Mouse (Mus musculus) forebrain, embryonic 13.5 days (tissue): ENCODE data around the gene Exosc2. TPM values are rescaled to one million over a fixed set of nuclear protein-coding genes. Genes with fewer than 3 reads are reported as not detected.

Experiments used
- ATAC-seq: fragments of 200-750 bp; cut with Nextera tagmentation; 2 replicates; pipeline ENCODE4 v1.8.0; 2017
- H3K27ac ChIP-seq: fragments of 300-500 bp; sonication (generic); 2 replicates; pipeline ENCODE4 v1.5.1; 2015; ENCODE audit warnings: inconsistent platforms, mild to moderate bottlenecking, moderate library complexity
- H3K27me3 ChIP-seq: fragments of 300-500 bp; sonication (generic); 2 replicates; pipeline ENCODE4 v1.6.1; 2015; ENCODE audit warnings: mild to moderate bottlenecking, inconsistent platforms
- H3K36me3 ChIP-seq: fragments of 300-500 bp; sonication (generic); 2 replicates; pipeline ENCODE4 v1.6.1; 2015; ENCODE audit warnings: mild to moderate bottlenecking, inconsistent platforms; ENCODE audit not compliant: poor library complexity, severe bottlenecking
- H3K4me1 ChIP-seq: fragments of 300-500 bp; sonication (generic); 2 replicates; pipeline ENCODE4 v1.6.1; 2015; ENCODE audit warnings: inconsistent platforms
- H3K4me2 ChIP-seq: fragments of 300-500 bp; sonication (generic); 2 replicates; pipeline ENCODE4 v1.6.1; 2015; ENCODE audit warnings: inconsistent platforms, mild to moderate bottlenecking, moderate library complexity
- H3K4me3 ChIP-seq: fragments of 300-500 bp; sonication (generic); 2 replicates; pipeline ENCODE4 v1.5.1; 2015; ENCODE audit warnings: mild to moderate bottlenecking, inconsistent platforms
- H3K9ac ChIP-seq: fragments of 300-500 bp; sonication (generic); 2 replicates; pipeline ENCODE4 v1.6.1; 2015; ENCODE audit warnings: mild to moderate bottlenecking, inconsistent platforms
- H3K9me3 ChIP-seq: fragments of 300-500 bp; sonication (generic); replicated peaks from 2 replicates; pipeline ENCODE4 v1.6.1; 2016; ENCODE audit warnings: inconsistent platforms
- WGBS: fragments of 180-500 bp; shearing (Covaris S2); methylation state at CpG from one replicate; pipeline ENCODE4 v1.1.7; 2015; 5-methylcytosine and 5-hydroxymethylcytosine counted together
- polyA plus RNA-seq: library from polyadenylated mRNA; unstranded; fragments of >200 nt; fragmentation: Nextera tagmentation; extraction: Ambion mirVana; gene quantifications from 2 replicates; pipeline ENCODE4 v1.2.1, GENCODE M21; 2015

Gene Exosc2
- polyA plus RNA-seq, 1 experiment from 2014 or later: 53.2 TPM

DNA sequence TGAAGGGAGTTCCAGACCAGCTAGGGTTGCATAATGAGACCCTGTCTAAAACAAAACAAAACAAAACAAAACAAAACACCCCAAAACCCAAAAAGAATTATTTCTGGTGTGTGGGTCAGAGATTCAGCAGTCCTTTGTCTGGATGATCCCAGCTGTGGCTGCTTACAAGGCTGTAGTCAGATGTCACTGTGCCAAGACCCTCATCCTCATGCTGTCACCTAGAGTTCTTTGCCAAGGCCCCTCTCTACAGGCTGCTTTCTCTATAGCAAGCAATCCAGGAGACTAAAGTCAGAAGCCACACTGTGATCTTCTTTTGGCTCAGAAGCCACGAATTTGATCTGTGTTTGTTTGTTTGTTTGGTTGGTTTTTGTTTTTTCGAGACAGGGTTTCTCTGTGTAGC, 42.2 kb downstream of the Exosc2 start:
- no peak overlapping the region for H3K4me3 ChIP-seq
- H3K9ac ChIP-seq: no peak overlapping the region
- H3K4me2 ChIP-seq: no peak overlapping the region
- no peaks in the 10 kb centered on the region for H3K4me1 ChIP-seq
- peaks cover 3% of the 10 kb centered on the region; the same call in 1 of the 2 replicates for H3K36me3 ChIP-seq
- 81% methylated on average over 2 of the region's 2 CpGs for WGBS
- H3K27ac ChIP-seq: no peak overlapping the region
- H3K27me3 ChIP-seq: no peaks in the 10 kb centered on the region
- H3K9me3 ChIP-seq: no peaks in the 10 kb centered on the region
- ATAC-seq: no peak

DNA sequence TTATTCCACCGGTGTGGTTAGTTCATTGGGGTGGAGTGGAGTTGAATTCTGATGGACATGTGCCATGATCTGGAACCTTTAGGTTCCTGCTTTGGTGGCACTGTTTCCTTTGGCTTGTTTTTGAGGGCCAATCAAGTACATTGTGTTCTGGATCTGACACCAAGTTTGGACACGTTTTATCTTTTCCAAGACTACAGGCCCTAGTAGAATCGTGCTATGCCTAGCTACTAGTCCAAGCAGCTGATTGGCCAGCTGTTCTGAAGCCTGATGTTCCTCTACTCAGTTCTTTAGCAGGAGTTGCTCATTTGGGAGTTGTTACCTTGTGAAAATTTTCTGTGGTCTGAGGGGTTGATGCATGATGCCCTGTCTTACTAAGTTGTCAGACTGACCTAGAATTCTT, 43.3 kb downstream of the Exosc2 start:
- Histone ChIP-seq H3K9me3 (no peaks in the 10 kb centered on the region), H3K36me3 (no peaks in the 10 kb centered on the region), H3K4me2 (no peak overlapping the region), H3K4me1 (no peaks in the 10 kb centered on the region), H3K27me3 (no peaks in the 10 kb centered on the region), H3K4me3 (no peak overlapping the region), H3K27ac (no peak overlapping the region), H3K9ac (no peak overlapping the region)
- ATAC-seq: no peak
- 95% methylated on average over 3 of the region's 3 CpGs for WGBS

- no peaks in the 10 kb centered on the region for H3K9me3 ChIP-seq
- 95% methylated on average over 4 of the region's 4 CpGs for WGBS
- no peak overlapping the region for H3K27ac ChIP-seq
- H3K4me1 ChIP-seq: no peaks in the 10 kb centered on the region
- no peaks in the 10 kb centered on the region for H3K36me3 ChIP-seq
- H3K4me2 ChIP-seq: no peak overlapping the region
- H3K9ac ChIP-seq: no peak overlapping the region
- no peaks in the 10 kb centered on the region for H3K27me3 ChIP-seq
- H3K4me3 ChIP-seq: no peak overlapping the region
- no peak for ATAC-seq
Measured at GRCm38 (mm10) chr2:31714780-31715179, 44.3 kb downstream of the Exosc2 start.

DNA sequence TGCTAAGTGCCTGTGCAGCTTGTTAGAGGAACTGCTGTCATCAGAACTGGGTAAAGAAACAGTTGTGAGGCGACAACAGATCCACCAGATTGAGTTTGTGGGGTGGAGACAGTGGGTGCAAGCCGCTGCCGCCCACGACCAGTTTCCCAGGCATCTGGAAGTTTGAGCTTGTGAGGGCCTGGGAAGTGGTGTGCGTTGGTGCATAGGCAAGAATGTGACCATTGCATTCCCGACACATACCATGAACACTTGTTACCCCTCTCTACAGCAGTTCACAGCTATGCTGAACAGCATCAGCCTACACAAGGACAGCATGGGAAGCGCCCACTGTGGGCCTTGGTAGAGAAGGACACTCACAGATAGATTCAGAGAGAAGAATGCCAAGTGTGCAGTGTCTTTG, 45.5 kb downstream of the Exosc2 start:
- Histone ChIP-seq H3K27ac (no peak overlapping the region), H3K4me2 (no peak overlapping the region), H3K4me3 (no peak overlapping the region), H3K36me3 (no peaks in the 10 kb centered on the region), H3K9me3 (no peaks in the 10 kb centered on the region), H3K27me3 (no peaks in the 10 kb centered on the region), H3K4me1 (no peaks in the 10 kb centered on the region), H3K9ac (no peak overlapping the region)
- WGBS: 92% methylated on average over 7 of the region's 7 CpGs
- ATAC-seq: no peak

DNA sequence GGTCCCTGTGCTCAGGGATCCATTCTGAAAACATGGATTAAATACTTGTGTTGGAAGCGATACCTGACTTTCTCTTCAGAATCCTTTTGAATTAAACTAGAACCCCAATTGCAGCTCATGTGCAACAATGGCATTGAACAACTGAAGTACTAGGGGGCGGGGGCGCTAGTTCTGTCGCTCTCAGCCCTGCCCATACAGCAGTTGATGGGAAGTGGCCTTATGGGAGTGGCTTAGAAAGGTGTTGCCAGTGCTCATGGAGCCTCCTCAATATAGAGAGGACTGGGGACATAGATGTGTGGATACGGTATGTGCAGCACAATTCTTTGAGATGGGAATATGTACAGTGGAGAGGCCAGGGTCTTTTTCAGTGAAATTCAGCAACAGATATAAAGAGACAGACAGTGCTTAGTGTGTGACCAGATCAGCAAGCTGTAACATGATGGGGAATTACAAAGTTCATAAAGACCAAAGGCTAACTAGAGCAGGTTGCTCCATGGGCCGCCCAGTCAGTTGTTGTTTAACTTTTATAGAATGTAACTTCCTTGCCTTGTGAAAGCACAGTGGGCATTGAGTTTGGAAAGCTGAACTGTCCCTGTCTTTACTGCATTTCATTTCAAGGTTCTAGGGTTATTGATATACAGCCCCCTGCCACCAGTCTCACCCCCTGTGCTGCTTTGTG, 48.8 kb downstream of the Exosc2 start:
- Histone ChIP-seq H3K27me3 (no peaks in the 10 kb centered on the region), H3K4me2 (no peak overlapping the region), H3K9ac (no peak overlapping the region), H3K4me3 (no peak overlapping the region), H3K4me1 (peaks cover 10% of the 10 kb centered on the region), H3K9me3 (no peaks in the 10 kb centered on the region), H3K27ac (no peak overlapping the region), H3K36me3 (no peaks in the 10 kb centered on the region)
- WGBS: 86% methylated on average over 6 of the region's 6 CpGs
- no peak for ATAC-seq

GRCm38 (mm10) chr2:31719944-31720343, 49.4 kb downstream of the Exosc2 start:
- ATAC-seq: no peak
- no peak overlapping the region for H3K27ac ChIP-seq
- H3K27me3 ChIP-seq: no peaks in the 10 kb centered on the region
- no peak overlapping the region for H3K4me3 ChIP-seq
- no peak overlapping the region for H3K9ac ChIP-seq
- no peak overlapping the region for H3K4me2 ChIP-seq
- 73% methylated on average over 2 of the region's 2 CpGs for WGBS
- no peaks in the 10 kb centered on the region for H3K9me3 ChIP-seq
- peaks cover 10% of the 10 kb centered on the region for H3K4me1 ChIP-seq
- no peaks in the 10 kb centered on the region for H3K36me3 ChIP-seq

DNA sequence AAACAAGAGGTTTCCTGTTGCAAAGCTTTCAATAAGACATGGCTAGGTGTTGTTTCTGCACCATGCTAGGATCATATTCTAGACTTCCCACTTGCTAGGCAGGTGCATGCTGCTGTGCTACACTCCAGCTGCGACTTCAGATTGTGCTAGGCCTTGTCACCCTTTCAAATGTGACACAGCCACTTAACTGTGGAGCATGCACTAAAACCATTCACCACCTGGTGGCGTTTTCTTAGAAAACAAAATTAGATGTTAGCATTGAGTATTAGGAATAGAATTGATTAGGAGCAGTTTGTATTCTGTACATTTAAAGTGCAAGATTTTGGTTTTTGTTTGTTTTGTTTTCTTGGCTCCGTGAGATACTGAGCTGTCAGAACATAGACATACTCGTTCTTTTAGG, 50.3 kb downstream of the Exosc2 start:
- peaks cover 10% of the 10 kb centered on the region for H3K4me1 ChIP-seq
- ATAC-seq: no peak
- H3K4me3 ChIP-seq: no peak overlapping the region
- H3K9me3 ChIP-seq: no peaks in the 10 kb centered on the region
- WGBS: 64% methylated on average over 4 of the region's 4 CpGs
- no peaks in the 10 kb centered on the region for H3K36me3 ChIP-seq
- H3K4me2 ChIP-seq: no peak overlapping the region
- no peaks in the 10 kb centered on the region for H3K27me3 ChIP-seq
- H3K27ac ChIP-seq: no peak overlapping the region
- H3K9ac ChIP-seq: no peak overlapping the region

- H3K9ac ChIP-seq: no peak overlapping the region
- H3K36me3 ChIP-seq: no peaks in the 10 kb centered on the region
- 99% methylated on average over 7 of the region's 7 CpGs for WGBS
- no peak for ATAC-seq
- H3K4me1 ChIP-seq: peaks cover 13% of the 10 kb centered on the region
- H3K27me3 ChIP-seq: no peaks in the 10 kb centered on the region
- no peak overlapping the region for H3K27ac ChIP-seq
- H3K4me2 ChIP-seq: no peak overlapping the region
- no peak overlapping the region for H3K4me3 ChIP-seq
- H3K9me3 ChIP-seq: no peaks in the 10 kb centered on the region
Measured at GRCm38 (mm10) chr2:31724730-31725490, 54.4 kb downstream of the Exosc2 start.

- H3K4me2 ChIP-seq: no peak overlapping the region
- H3K27me3 ChIP-seq: no peaks in the 10 kb centered on the region
- no peak for ATAC-seq
- no peak overlapping the region for H3K4me3 ChIP-seq
- WGBS: 91% methylated on average over 9 of the region's 9 CpGs
- H3K4me1 ChIP-seq: peaks cover 3% of the 10 kb centered on the region; the same call in 1 of the 2 replicates
- H3K27ac ChIP-seq: no peak overlapping the region
- no peaks in the 10 kb centered on the region for H3K9me3 ChIP-seq
- no peak overlapping the region for H3K9ac ChIP-seq
- H3K36me3 ChIP-seq: no peaks in the 10 kb centered on the region
Measured at GRCm38 (mm10) chr2:31727576-31728277, 57.2 kb downstream of the Exosc2 start.

GRCm38 (mm10) chr2:31730640-31731039, 60.1 kb downstream of the Exosc2 start:
- no peak overlapping the region for H3K4me3 ChIP-seq
- no peak overlapping the region for H3K4me2 ChIP-seq
- no peaks in the 10 kb centered on the region for H3K9me3 ChIP-seq
- H3K27ac ChIP-seq: peak overlapping the region; percentile 20; the same call in 1 of the 2 replicates
- 91% methylated on average over 5 of the region's 5 CpGs for WGBS
- H3K27me3 ChIP-seq: no peaks in the 10 kb centered on the region
- no peaks in the 10 kb centered on the region for H3K36me3 ChIP-seq
- H3K4me1 ChIP-seq: peaks cover 3% of the 10 kb centered on the region; the same call in 1 of the 2 replicates
- H3K9ac ChIP-seq: no peak overlapping the region
- no peak for ATAC-seq
